In genomic region chr11:4638261-4638660, GRCm38 (mm10) we compare ENCODE assay signal across 8 mouse cellular contexts. TPM values are rescaled to one million over a fixed set of nuclear protein-coding genes. Genes with fewer than 3 reads are reported as not detected.
DNase-seq lines count a peak whose midpoint lies in the region; ATAC-seq and TF ChIP-seq lines count a peak whose summit lies in the region.

No protein-coding gene starts in this region.

- no peaks in the 10 kb centered on the region for H3K27me3 ChIP-seq in spleen, adult 2 months (ENCODE audit: control insufficient read depth, insufficient read depth, low read length)
- no peaks in the 10 kb centered on the region for H3K27me3 ChIP-seq in stomach, embryonic 16.5 days (ENCODE audit: control insufficient read depth, insufficient read depth, low read length)

- 19% methylated on average over 7 of the region's 7 CpGs for WGBS in spleen, adult 2 months
- 17% methylated on average over 7 of the region's 7 CpGs for WGBS in stomach, embryonic 16.5 days

- no peak for TF ChIP-seq CTCF in spleen, adult 2 months (IDR thresholded peaks at IDR 0.05; ENCODE audit: extremely low read depth, insufficient read depth, insufficient read length, insufficient replicate concordance)

- DNase-seq in CD4-positive, CD25-positive, alpha-beta regulatory T cell, adult 2 months (ENCODE audit: low read depth, low spot score) = peak; percentile 18
- no peak for DNase-seq in spleen, adult 2 months (ENCODE audit: low read depth in 1 of 2, low spot score in 2 of 2)
- DNase-seq in spleen, postnatal 36 days (ENCODE audit: low spot score in 2 of 2) = no peak
- DNase-seq in liver = peak; percentile 18
- no peak for DNase-seq in urinary bladder, postnatal 14 days (ENCODE audit: low spot score)
- no peak for DNase-seq in kidney, adult 11 months

- peaks cover 4% of the 10 kb centered on the region; the same call in 1 of the 2 replicates for H3K4me1 ChIP-seq in spleen, adult 2 months (ENCODE audit: control insufficient read depth, insufficient read depth, insufficient read length)
- peaks cover 13% of the 10 kb centered on the region for H3K4me1 ChIP-seq in stomach, embryonic 16.5 days (ENCODE audit: control insufficient read depth, insufficient read depth, low read length)

- peaks cover 3% of the 10 kb centered on the region; the same call in 1 of the 2 replicates for H3K36me3 ChIP-seq in spleen, adult 2 months (ENCODE audit: control insufficient read depth, insufficient read depth, low read length)
- no peaks in the 10 kb centered on the region for H3K36me3 ChIP-seq in stomach, embryonic 16.5 days (ENCODE audit: control insufficient read depth, insufficient read depth, low read length)

- peak overlapping the region; percentile 75 for H3K9ac ChIP-seq in stomach, embryonic 16.5 days (ENCODE audit: low read length)

- peak overlapping the region; percentile 89 for H3K4me3 ChIP-seq in spleen, adult 2 months (ENCODE audit: extremely low read depth, insufficient read depth, insufficient read length)
- H3K4me3 ChIP-seq in stomach, embryonic 16.5 days (replicated peaks; ENCODE audit: low read length) = peak overlapping the region; percentile 76

- no peaks in the 10 kb centered on the region for H3K9me3 ChIP-seq in stomach, embryonic 16.5 days (replicated peaks; ENCODE audit: control insufficient read depth, low read length)

- no peak for ATAC-seq in CD4-positive, CD25-positive, alpha-beta regulatory T cell, adult 4 months
- ATAC-seq in stomach, embryonic 16.5 days (ENCODE audit: insufficient read depth, low FRiP score) = no peak

- H3K4me2 ChIP-seq in stomach, embryonic 16.5 days (ENCODE audit: low read depth, low read length) = peak overlapping the region; percentile 79

- H3K27ac ChIP-seq in spleen, adult 2 months (ENCODE audit: insufficient read depth, low read length) = no peak overlapping the region
- no peak overlapping the region for H3K27ac ChIP-seq in stomach, embryonic 16.5 days (ENCODE audit: low read length)

- TF ChIP-seq POLR2A in spleen, adult 2 months (IDR thresholded peaks at IDR 0.05; ENCODE audit: low read depth, low read length) = no peak

RNA-seq across cellular contexts. Expression of gene Ascc2, which starts 0.7 kb away (rescaled TPM):
- 10 to 100 TPM; 30.6 to 51.0 TPM for polyA plus RNA-seq in CD4-positive, CD25-positive, alpha-beta regulatory T cell, adult 4 months (2017; shearing (Covaris generic))
- polyA plus RNA-seq in spleen, adult 2 months (2012; rRNA removed) = 10.6 and 11.2 TPM in 2 replicates
- 34.2 and 37.1 TPM in 2 replicates for polyA plus RNA-seq in stomach, embryonic 16.5 days (2015; fragmentation: Nextera tagmentation; extraction: Ambion mirVana)

RNA-seq across cellular contexts. Expression of gene Gm11032, which starts 18.4 kb away (rescaled TPM):
- polyA plus RNA-seq in CD4-positive, CD25-positive, alpha-beta regulatory T cell, adult 4 months (2017; shearing (Covaris generic)) = not detected
- polyA plus RNA-seq in spleen, adult 2 months (2012; rRNA removed) = not detected in 2 replicates
- polyA plus RNA-seq in stomach, embryonic 16.5 days (2015; fragmentation: Nextera tagmentation; extraction: Ambion mirVana) = not detected in 2 replicates

RNA-seq across cellular contexts. Expression of gene Mtmr3, which starts 43.6 kb away (rescaled TPM):
- polyA plus RNA-seq in CD4-positive, CD25-positive, alpha-beta regulatory T cell, adult 4 months (2017; shearing (Covaris generic)) = 10 to 100 TPM; 34.7 to 42.2 TPM
- polyA plus RNA-seq in spleen, adult 2 months (2012; rRNA removed) = 35.3 and 36.3 TPM in 2 replicates
- polyA plus RNA-seq in stomach, embryonic 16.5 days (2015; fragmentation: Nextera tagmentation; extraction: Ambion mirVana) = 24.0 and 25.8 TPM in 2 replicates

Comparison
In these comparisons a context has a peak if more than half of its experiments do, and no peak if none do; other contexts are left out.
1. DNase-seq: peak in CD4-positive, CD25-positive, alpha-beta regulatory T cell, adult 2 months (single experiment) and liver (single experiment); none in spleen, adult 2 months (0 of 2), spleen, postnatal 36 days (0 of 2), urinary bladder, postnatal 14 days (single experiment) and kidney, adult 11 months (single experiment).